Mouse (Mus musculus): ENCODE data around the gene BC048679. TPM values are rescaled to one million over a fixed set of nuclear protein-coding genes. Genes with fewer than 3 reads are reported as not detected.
"Not testable (repeated sequence)": the region's sequence is repeated elsewhere in the genome, so short reads cannot be mapped to it uniquely, and the experiment has no call there.

Gene BC048679
- polyA plus RNA-seq, 1 experiment from 2014 or later, result not detected

- Histone ChIP-seq H3K4me1 (no peaks in the 10 kb centered on the region), H3K4me3 (no peak overlapping the region), H3K27ac (no peak overlapping the region), H3K9me3 (no peaks in the 10 kb centered on the region), H3K9ac (no peak overlapping the region), H3K27me3 (peaks cover 8% of the 10 kb centered on the region; the same call in 1 of the 2 replicates), H3K4me2 (no peak overlapping the region), H3K36me3 (no peaks in the 10 kb centered on the region)
- ATAC-seq (ENCODE audit: borderline replicate concordance, extremely low read depth, low FRiP score, low TSS enrichment), result no peak
- 51% methylated on average over 6 of the region's 6 CpGs for WGBS
Observed at GRCm38 (mm10) chr7:81516154-81517030, 18.3 kb upstream of the BC048679 start.

- Histone ChIP-seq H3K9ac (no peak overlapping the region), H3K9me3 (no peaks in the 10 kb centered on the region), H3K4me3 (no peak overlapping the region), H3K4me1 (no peaks in the 10 kb centered on the region), H3K27ac (no peak overlapping the region), H3K4me2 (no peak overlapping the region), H3K27me3 (peaks cover 8% of the 10 kb centered on the region; the same call in 1 of the 2 replicates), H3K36me3 (no peaks in the 10 kb centered on the region)
- no peak for ATAC-seq (ENCODE audit: borderline replicate concordance, extremely low read depth, low FRiP score, low TSS enrichment)
- 28% methylated on average over 13 of the region's 13 CpGs for WGBS
Observed at GRCm38 (mm10) chr7:81514906-81515590, 17.0 kb upstream of the BC048679 start.

GRCm38 (mm10) chr7:81501050-81501449, 3.0 kb upstream of the BC048679 start:
- Histone ChIP-seq H3K36me3 (no peaks in the 10 kb centered on the region), H3K4me3 (no peak overlapping the region), H3K9ac (no peak overlapping the region), H3K4me2 (no peak overlapping the region), H3K9me3 (no peaks in the 10 kb centered on the region), H3K4me1 (no peaks in the 10 kb centered on the region), H3K27me3 (peaks cover under 1% of the 10 kb centered on the region; the same call in 1 of the 2 replicates), H3K27ac (no peak overlapping the region)
- WGBS, result 37% methylated on average over 2 of the region's 2 CpGs
- no peak for ATAC-seq (ENCODE audit: borderline replicate concordance, extremely low read depth, low FRiP score, low TSS enrichment)

- no peak for ATAC-seq (ENCODE audit: borderline replicate concordance, extremely low read depth, low FRiP score, low TSS enrichment)
- WGBS, result 12% methylated on average over 6 of the region's 6 CpGs
- H3K4me2 ChIP-seq, result no peak overlapping the region
- no peaks in the 10 kb centered on the region for H3K36me3 ChIP-seq
- 0 out of 2 replicates have a peak, but pooled peaks cover 6% of the 10 kb centered on the region for H3K4me1 ChIP-seq
- H3K9ac ChIP-seq, result no peak overlapping the region
- no peak overlapping the region for H3K27ac ChIP-seq
- H3K9me3 ChIP-seq, result no peaks in the 10 kb centered on the region
- H3K4me3 ChIP-seq, result no peak overlapping the region
- peaks cover 33% of the 10 kb centered on the region for H3K27me3 ChIP-seq
Observed at GRCm38 (mm10) chr7:81497171-81497570, 910 bp downstream of the BC048679 start.

GRCm38 (mm10) chr7:81493331-81494021, 4.6 kb downstream of the BC048679 start, which contains the start of gene Ap3b2:
Ap3b2 (minus strand) TSS chr7:81493925.
- no peaks in the 10 kb centered on the region for H3K9me3 ChIP-seq
- ATAC-seq (ENCODE audit: borderline replicate concordance, extremely low read depth, low FRiP score, low TSS enrichment), result peak; percentile 71; the same call in 1 of the 2 replicates
- H3K4me3 ChIP-seq, result peak within 1 kb of the TSS; percentile 41
- H3K27me3 ChIP-seq, result peaks cover 33% of the 10 kb centered on the region
- no peak within 1 kb of the TSS for H3K9ac ChIP-seq
- H3K27ac ChIP-seq, result no peak within 1 kb of the TSS
- 1% methylated on average over 45 of the region's 57 CpGs for WGBS
- 0 out of 2 replicates have a peak, but pooled peaks cover 6% of the 10 kb centered on the region for H3K4me1 ChIP-seq
- no peaks in the 10 kb centered on the region for H3K36me3 ChIP-seq
- H3K4me2 ChIP-seq, result peak within 1 kb of the TSS; percentile 78

- Histone ChIP-seq H3K4me3 (peak overlapping the region; percentile 41; the same call in 1 of the 2 replicates), H3K4me2 (peak overlapping the region; percentile 78; the same call in 1 of the 2 replicates)
- 55% methylated on average over 9 of the region's 9 CpGs for WGBS
Observed at GRCm38 (mm10) chr7:81492628-81493027, 5.5 kb downstream of the BC048679 start.

GRCm38 (mm10) chr7:81489649-81490048, 8.4 kb downstream of the BC048679 start:
- no peaks in the 10 kb centered on the region for H3K36me3 ChIP-seq
- H3K9me3 ChIP-seq, result no peaks in the 10 kb centered on the region
- no peak overlapping the region for H3K4me2 ChIP-seq
- WGBS, result 5% methylated on average over 9 of the region's 9 CpGs
- peaks cover 19% of the 10 kb centered on the region for H3K27me3 ChIP-seq
- no peak overlapping the region for H3K9ac ChIP-seq
- no peak overlapping the region for H3K4me3 ChIP-seq
- ATAC-seq (ENCODE audit: borderline replicate concordance, extremely low read depth, low FRiP score, low TSS enrichment), result no peak
- no peak overlapping the region for H3K27ac ChIP-seq
- 0 out of 2 replicates have a peak, but pooled peaks cover 6% of the 10 kb centered on the region for H3K4me1 ChIP-seq

More at GRCm38 (mm10) chr7:81492628-81493027, 5.5 kb downstream of the BC048679 start:
- ATAC-seq (ENCODE audit: borderline replicate concordance, extremely low read depth, low FRiP score, low TSS enrichment), result no peak
- Histone ChIP-seq H3K27me3 (peaks cover 33% of the 10 kb centered on the region), H3K4me1 (0 out of 2 replicates have a peak, but pooled peaks cover 6% of the 10 kb centered on the region), H3K9me3 (no peaks in the 10 kb centered on the region), H3K9ac (no peak overlapping the region), H3K27ac (no peak overlapping the region), H3K36me3 (no peaks in the 10 kb centered on the region)

- Histone ChIP-seq H3K27ac (no peak overlapping the region), H3K9ac (no peak overlapping the region), H3K36me3 (no peaks in the 10 kb centered on the region), H3K4me3 (no peak overlapping the region), H3K27me3 (peaks cover 19% of the 10 kb centered on the region), H3K4me1 (no peaks in the 10 kb centered on the region), H3K4me2 (no peak overlapping the region), H3K9me3 (no peaks in the 10 kb centered on the region)
- WGBS, result 6% methylated on average over 8 of the region's 8 CpGs
- ATAC-seq (ENCODE audit: borderline replicate concordance, extremely low read depth, low FRiP score, low TSS enrichment), result no peak
Observed at GRCm38 (mm10) chr7:81480800-81481199, 17.3 kb downstream of the BC048679 start.

- H3K27ac ChIP-seq, result no peak overlapping the region
- H3K27me3 ChIP-seq, result peaks cover 19% of the 10 kb centered on the region
- H3K9ac ChIP-seq, result no peak overlapping the region
- no peak for ATAC-seq (ENCODE audit: borderline replicate concordance, extremely low read depth, low FRiP score, low TSS enrichment)
- no peaks in the 10 kb centered on the region for H3K4me1 ChIP-seq
- 53% methylated on average over 3 of the region's 3 CpGs for WGBS
- no peaks in the 10 kb centered on the region for H3K36me3 ChIP-seq
- H3K4me3 ChIP-seq, result no peak overlapping the region
- H3K9me3 ChIP-seq, result no peaks in the 10 kb centered on the region
- no peak overlapping the region for H3K4me2 ChIP-seq
Observed at GRCm38 (mm10) chr7:81479531-81480090, 18.5 kb downstream of the BC048679 start.

- H3K9me3 ChIP-seq; H3K4me1 ChIP-seq; H3K9ac ChIP-seq; H3K4me3 ChIP-seq; ATAC-seq (ENCODE audit: borderline replicate concordance, extremely low read depth, low FRiP score, low TSS enrichment); H3K36me3 ChIP-seq; H3K4me2 ChIP-seq; H3K27ac ChIP-seq: not testable (repeated sequence)
- H3K27me3 ChIP-seq, result peaks cover 19% of the 10 kb centered on the region
Observed at GRCm38 (mm10) chr7:81478261-81478660, 19.8 kb downstream of the BC048679 start.

- no peak for ATAC-seq (ENCODE audit: borderline replicate concordance, extremely low read depth, low FRiP score, low TSS enrichment)
- peaks cover 19% of the 10 kb centered on the region for H3K27me3 ChIP-seq
- no peak overlapping the region for H3K4me3 ChIP-seq
- H3K4me2 ChIP-seq, result no peak overlapping the region
- H3K9me3 ChIP-seq, result no peaks in the 10 kb centered on the region
- no peak overlapping the region for H3K27ac ChIP-seq
- H3K36me3 ChIP-seq, result no peaks in the 10 kb centered on the region
- H3K9ac ChIP-seq, result no peak overlapping the region
- H3K4me1 ChIP-seq, result no peaks in the 10 kb centered on the region
- 1% methylated on average over 20 of the region's 24 CpGs for WGBS
Observed at GRCm38 (mm10) chr7:81476833-81477232, 21.2 kb downstream of the BC048679 start.
